Comparison of ENCODE assay signal across 8 mouse cellular contexts in genomic region chr8:69399956-69400443, GRCm38 (mm10). TPM values are rescaled to one million over a fixed set of nuclear protein-coding genes. Genes with fewer than 3 reads are reported as not detected.
DNase-seq lines count a peak whose midpoint lies in the region; ATAC-seq and TF ChIP-seq lines count a peak whose summit lies in the region.

No protein-coding gene starts in this region.

- no peak overlapping the region for H3K27ac ChIP-seq in liver, embryonic 14.5 days

- peak; percentile 22 for ATAC-seq in frontal cortex, adult (ENCODE audit: low TSS enrichment)
- ATAC-seq in liver, embryonic 14.5 days (ENCODE audit: insufficient read depth): no peak

- H3K27me3 ChIP-seq in liver, embryonic 14.5 days (ENCODE audit: control insufficient read depth, insufficient read depth, low read length): no peaks in the 10 kb centered on the region

- no peaks in the 10 kb centered on the region for H3K36me3 ChIP-seq in liver, embryonic 14.5 days (replicated peaks; ENCODE audit: control insufficient read depth, insufficient read depth, low read depth)

- H3K4me3 ChIP-seq in liver, embryonic 14.5 days (ENCODE audit: insufficient read depth in 1 of 2, low read depth in 2 of 2, low read length in 2 of 2): peak overlapping the region in 1 of 2 experiments; percentile 36; a peak in 2 of 4 replicates

- H3K4me1 ChIP-seq in liver, embryonic 14.5 days (replicated peaks; ENCODE audit: control insufficient read depth in 2 of 2, insufficient read depth in 2 of 2, low read length in 1 of 2): peaks cover 0 to 4% of the 10 kb centered on the region in 2 experiments; a peak in 2 of 4 replicates

- no peak overlapping the region for H3K9ac ChIP-seq in liver, embryonic 14.5 days (replicated peaks)

- DNase-seq in frontal cortex, postnatal 25 days (ENCODE audit: low spot score in 2 of 2): no peak
- DNase-seq in right cerebral cortex, adult 2 months (ENCODE audit: low spot score in 2 of 2): peak; percentile 19 to 44
- no peak for DNase-seq in right cerebral cortex, postnatal 14 days
- DNase-seq in liver, embryonic 14.5 days (ENCODE audit: low read depth in 3 of 3, low spot score in 3 of 3): no peak
- peak; percentile 59 for DNase-seq in yolk sac, embryonic 10.5 days (ENCODE audit: low spot score)
- no peak for DNase-seq in cerebellum, postnatal 25 days
- DNase-seq in layer of hippocampus, adult 9-11 months: no peak

- H3K4me2 ChIP-seq in liver, embryonic 14.5 days (ENCODE audit: low read depth): peak overlapping the region; percentile 38

- no peak for TF ChIP-seq EP300 in liver, embryonic 14.5 days (IDR thresholded peaks at IDR 0.05; ENCODE audit: low read depth)

- no peak for TF ChIP-seq CTCF in liver, embryonic 14.5 days (IDR thresholded peaks at IDR 0.05; ENCODE audit: low read depth)

- H3K9me3 ChIP-seq in liver, embryonic 14.5 days (ENCODE audit: control insufficient read depth, low read length): no peaks in the 10 kb centered on the region

- WGBS in liver, embryonic 14.5 days (ENCODE audit: insufficient replicate concordance): 52% methylated on average over 4 of the region's 4 CpGs

RNA-seq across cellular contexts. Expression of gene Gm9495, which starts 53.4 kb away (rescaled TPM):
- polyA plus RNA-seq in liver, embryonic 14.5 days (2012; rRNA removed): not detected in 2 replicates
- not detected in 2 replicates for polyA plus RNA-seq in liver, embryonic 14.5 days (2014; fragmentation: Nextera tagmentation; extraction: Ambion mirVana)

Comparison
In these comparisons a context has a peak if more than half of its experiments do, and no peak if none do; other contexts are left out.
1. DNase-seq: peak in right cerebral cortex, adult 2 months (2 of 2) and yolk sac, embryonic 10.5 days (single experiment); none in frontal cortex, postnatal 25 days (0 of 2), right cerebral cortex, postnatal 14 days (single experiment), liver, embryonic 14.5 days (0 of 3), cerebellum, postnatal 25 days (0 of 2) and layer of hippocampus, adult 9-11 months (single experiment).